Mouse (Mus musculus): ENCODE results near the gene Sorcs2.
A peak's percentile ranks its signal among the peaks of the same experiment; 100 is the strongest.

Sorcs2 gene

GRCm38 (mm10) chr5:36003797-36004196 lies 394.1 kb downstream of the Sorcs2 start:
- no peak for DNase-seq (ENCODE audit: low spot score)

GRCm38 (mm10) chr5:35989986-35990735 lies 407.8 kb downstream of the Sorcs2 start:
- no peak for DNase-seq (ENCODE audit: low spot score)

- no peak for DNase-seq (ENCODE audit: low spot score)
Measured at GRCm38 (mm10) chr5:35989506-35989905, 408.4 kb downstream of the Sorcs2 start.

GRCm38 (mm10) chr5:35988085-35988484 lies 409.9 kb downstream of the Sorcs2 start:
- DNase-seq (ENCODE audit: low spot score), result no peak

- no peak for DNase-seq (ENCODE audit: low spot score)
Measured at GRCm38 (mm10) chr5:35985611-35986010, 412.3 kb downstream of the Sorcs2 start.

GRCm38 (mm10) chr5:35981976-35982375 lies 416.0 kb downstream of the Sorcs2 start:
- DNase-seq (ENCODE audit: low spot score), result peak; percentile 93

- no peak for DNase-seq (ENCODE audit: low spot score)
Measured at GRCm38 (mm10) chr5:35981341-35981740, 416.6 kb downstream of the Sorcs2 start.

- DNase-seq (ENCODE audit: low spot score), result no peak
Measured at GRCm38 (mm10) chr5:35980542-35980941, 417.4 kb downstream of the Sorcs2 start.

- peak; percentile 84 for DNase-seq (ENCODE audit: low spot score)
Measured at GRCm38 (mm10) chr5:35975681-35976080, 422.3 kb downstream of the Sorcs2 start.

GRCm38 (mm10) chr5:35974265-35974664 lies 423.7 kb downstream of the Sorcs2 start:
- no peak for DNase-seq (ENCODE audit: low spot score)

GRCm38 (mm10) chr5:35973800-35974199 lies 424.1 kb downstream of the Sorcs2 start:
- DNase-seq (ENCODE audit: low spot score), result no peak

- no peak for DNase-seq (ENCODE audit: low spot score)
Measured at GRCm38 (mm10) chr5:35972739-35973138, 425.2 kb downstream of the Sorcs2 start.

GRCm38 (mm10) chr5:35971841-35972578 lies 425.9 kb downstream of the Sorcs2 start:
- DNase-seq (ENCODE audit: low spot score), result peak; percentile 90

- DNase-seq (ENCODE audit: low spot score), result peak; percentile 29
Measured at GRCm38 (mm10) chr5:35970380-35971105, 427.4 kb downstream of the Sorcs2 start.

GRCm38 (mm10) chr5:35969857-35970256 lies 428.1 kb downstream of the Sorcs2 start:
- no peak for DNase-seq (ENCODE audit: low spot score)

Data from retina, embryonic 14.5 days (tissue).